Mouse (Mus musculus) heart, postnatal 10 days (tissue): ENCODE data around the gene Arhgdia. TPM values are rescaled to one million over a fixed set of nuclear protein-coding genes. Genes with fewer than 3 reads are reported as not detected.

Source experiments
- DNase-seq, 2 experiments: peaks; one replicate each; pipeline ENCODE4 v3.0.0; 2021
- intact Hi-C: fragments of 180-260 bp; cut with DNase I; formaldehyde crosslinking; loops from one replicate; pipeline ENCODE4 v1.15.1; 2025
- total RNA-seq, 2 experiments: library from RNA; stranded (reverse); gene quantifications; 2 replicates each; pipeline ENCODE4 v1.2.3; 2021

The Arhgdia gene
- total RNA-seq, 2 experiments from 2014 or later, result 236 to 257 TPM

- intact Hi-C loops, result loop anchor here (2.0 kb wide), 1 partner anchor 32 kb away; no protein-coding TSS in a partner anchor
- peak; percentile 52 to 61 for DNase-seq
Observed at GRCm38 (mm10) chr11:120580871-120581331, 523 bp downstream of the Arhgdia start.

GRCm38 (mm10) chr11:120580190-120580589 lies 1.2 kb downstream of the Arhgdia start:
- intact Hi-C loops, result loop anchor here (2.0 kb wide), 1 partner anchor 33 kb away; no protein-coding TSS in a partner anchor
- no peak for DNase-seq

GRCm38 (mm10) chr11:120579316-120580107 lies 1.9 kb downstream of the Arhgdia start:
- intact Hi-C loops, result loop anchor here (2.0 kb wide), 2 partner anchors 33 to 63 kb away; no protein-coding TSS in a partner anchor
- DNase-seq, result peak; percentile 75 to 86

DNA sequence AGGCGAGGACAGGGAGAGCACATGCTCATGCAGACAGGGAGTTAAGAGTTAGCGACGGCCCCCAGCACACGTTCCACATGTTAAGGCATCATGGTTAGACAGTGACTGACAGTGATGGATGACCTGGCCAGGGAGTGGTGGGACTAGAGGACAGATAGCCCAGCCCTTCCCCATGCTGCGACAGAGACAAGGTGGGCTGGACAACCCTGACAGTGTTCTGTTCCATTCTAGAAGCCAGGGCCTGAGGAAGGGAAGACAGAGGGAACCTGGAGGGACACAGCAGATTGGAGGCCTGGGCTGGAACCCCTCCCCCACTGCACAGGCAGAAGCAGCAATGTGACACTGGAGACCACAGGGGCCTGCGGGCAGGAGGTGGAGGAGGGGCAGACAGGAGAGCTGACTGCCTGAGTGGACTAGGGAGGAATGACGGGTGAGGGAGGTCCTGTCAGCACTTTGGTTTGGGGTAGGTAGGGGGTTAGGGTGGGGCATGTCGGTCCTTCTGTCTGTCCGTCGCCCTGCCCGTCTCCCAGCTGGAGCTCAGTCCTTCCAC lies 2.7 kb downstream of the Arhgdia start:
- intact Hi-C loops, result loop anchor here (2.0 kb wide), 1 partner anchor 62 kb away; no protein-coding TSS in a partner anchor
- no peak for DNase-seq

GRCm38 (mm10) chr11:120578024-120578693 lies 3.3 kb downstream of the Arhgdia start:
- intact Hi-C loops, result loop anchor here (2.0 kb wide), 1 partner anchor 61 kb away; no protein-coding TSS in a partner anchor
- DNase-seq, result no peak

GRCm38 (mm10) chr11:120577211-120578023 lies 4.0 kb downstream of the Arhgdia start:
- intact Hi-C loops, result loop anchor here (2.0 kb wide), 1 partner anchor 61 kb away; no protein-coding TSS in a partner anchor
- peak in 1 of 2 experiments; percentile 45 for DNase-seq

DNA sequence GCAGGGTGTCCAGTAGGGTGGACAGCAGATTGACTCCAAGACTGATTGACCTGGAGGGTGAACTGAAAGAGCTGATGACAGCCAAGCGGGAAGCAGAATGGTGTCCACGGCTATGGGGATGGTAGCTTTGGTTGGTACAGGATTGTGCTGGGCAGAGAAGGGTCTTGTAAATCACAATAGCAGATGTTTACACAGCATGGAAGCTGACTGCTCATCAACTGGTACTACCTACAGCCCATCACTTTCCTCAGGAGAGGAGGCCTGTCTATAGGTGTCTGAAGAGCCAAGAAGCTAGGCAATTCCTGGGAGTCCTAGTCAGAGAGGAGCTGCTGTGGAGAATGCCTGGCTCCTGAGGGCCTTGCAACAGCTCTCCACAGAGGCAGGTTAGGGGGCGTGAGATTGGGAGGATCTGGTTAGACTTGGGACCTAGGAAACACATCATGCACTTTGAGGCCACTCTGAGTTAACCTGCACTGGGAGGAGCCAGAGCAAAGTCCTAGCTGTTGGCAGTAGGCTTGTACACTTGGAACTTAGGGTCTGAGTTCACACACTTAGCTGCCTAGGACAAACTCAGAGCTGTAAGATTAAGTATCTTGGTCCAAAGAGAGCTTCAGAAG lies 5.0 kb downstream of the Arhgdia start:
- intact Hi-C loops, result no loop called here
- DNase-seq, result no peak

DNA sequence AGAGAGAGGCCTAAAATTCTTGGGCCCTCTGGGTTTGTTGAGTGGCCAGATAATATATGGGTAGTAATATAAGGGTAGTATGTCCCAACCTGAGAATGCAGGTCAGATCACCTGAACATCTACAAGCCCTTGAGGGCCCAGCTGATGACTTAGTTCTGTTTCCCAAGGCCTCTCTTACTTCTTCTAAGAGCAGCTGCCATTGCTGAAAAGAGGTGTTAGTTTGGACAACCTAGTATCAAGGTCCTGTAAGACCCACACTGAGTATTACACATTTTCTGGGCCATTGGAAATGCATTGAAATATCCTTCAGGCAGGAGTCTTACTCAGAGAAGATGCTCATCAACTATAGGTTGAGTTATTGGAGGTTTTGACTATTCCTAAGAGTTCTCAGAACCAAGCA lies 5.5 kb downstream of the Arhgdia start:
- intact Hi-C loops, result no loop called here
- no peak for DNase-seq

- intact Hi-C loops, result no loop called here
- DNase-seq, result no peak
Observed at GRCm38 (mm10) chr11:120575046-120575445, 6.4 kb downstream of the Arhgdia start.

DNA sequence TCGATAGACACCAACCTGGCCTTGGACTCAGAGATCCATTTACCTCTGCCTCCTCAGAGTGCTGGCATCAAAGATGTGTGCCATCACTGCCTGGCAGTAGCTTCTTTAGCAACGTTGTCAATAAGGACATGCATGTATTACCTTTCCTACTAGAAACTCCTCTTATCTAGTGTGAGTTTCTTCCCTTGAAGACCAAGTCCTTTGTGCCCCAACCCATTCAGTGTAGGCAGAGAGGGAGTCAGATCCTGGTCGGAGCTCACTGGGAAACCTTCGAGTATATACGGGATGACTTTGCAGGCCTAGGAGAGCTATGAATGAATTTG lies 7.2 kb downstream of the Arhgdia start:
- no peak for DNase-seq
- intact Hi-C loops, result no loop called here

DNA sequence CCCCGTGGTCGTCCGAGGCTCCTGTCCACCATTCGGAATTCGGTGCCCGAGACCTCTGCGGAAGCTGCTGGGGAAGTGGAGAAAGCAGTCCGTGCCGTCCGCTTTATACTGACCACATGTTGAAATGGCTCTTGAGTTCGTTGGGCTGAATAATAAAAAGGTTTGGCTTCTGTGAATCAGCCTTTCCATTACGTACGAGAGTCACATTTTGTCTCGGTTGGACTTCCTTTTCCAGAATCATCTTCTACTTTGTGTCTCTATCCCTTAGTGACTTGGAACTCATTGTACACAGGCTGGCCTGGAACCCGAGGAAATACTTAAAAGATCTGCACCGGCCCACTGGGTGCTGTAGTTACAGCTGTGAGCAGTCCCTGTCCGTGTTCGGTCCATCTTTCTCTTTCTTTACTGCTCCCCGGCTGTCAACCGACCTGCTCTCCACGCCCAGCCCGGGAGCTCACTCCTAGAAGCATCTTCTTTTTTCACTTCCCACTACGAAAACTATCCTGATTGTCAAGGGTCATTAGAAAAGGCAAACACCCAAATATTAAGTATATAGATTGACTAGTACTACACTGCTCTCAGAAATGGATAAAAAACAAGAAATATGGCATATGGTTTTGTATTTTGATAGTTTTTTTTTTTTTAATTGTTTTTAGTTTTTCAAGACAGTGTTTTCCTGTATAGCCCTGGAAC lies 7.7 kb downstream of the Arhgdia start:
- DNase-seq, result no peak
- intact Hi-C loops, result loop anchor here (2.0 kb wide), 1 partner anchor 55 kb away; no protein-coding TSS in a partner anchor

- DNase-seq, result peak; percentile 100
- intact Hi-C loops, result loop anchor here (2.0 kb wide), 1 partner anchor 54 kb away; no protein-coding TSS in a partner anchor
Observed at GRCm38 (mm10) chr11:120572752-120573584, 8.5 kb downstream of the Arhgdia start, which contains the start of gene P4hb. P4hb (minus strand) TSS chr11:120573253.

DNA sequence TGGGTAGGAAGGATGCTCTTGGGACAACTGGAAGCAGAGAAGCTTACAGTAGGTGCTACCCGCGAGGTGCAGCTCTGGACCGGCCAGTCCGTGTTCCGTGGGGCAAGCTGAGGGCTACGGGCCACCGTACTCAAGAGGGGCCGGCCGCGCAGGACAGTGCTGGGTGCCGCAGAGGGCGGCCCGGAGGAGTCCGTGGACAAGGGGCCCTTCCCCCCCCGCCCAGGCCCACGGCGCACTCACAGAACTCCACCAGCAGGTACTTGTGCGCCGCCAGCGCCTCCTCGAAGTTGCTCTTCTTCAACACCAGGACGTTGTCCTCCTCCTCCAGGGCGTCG lies 9.0 kb downstream of the Arhgdia start:
- intact Hi-C loops, result loop anchor here (2.0 kb wide), 1 partner anchor 54 kb away; no protein-coding TSS in a partner anchor
- DNase-seq, result no peak

- intact Hi-C loops, result loop anchor here (2.0 kb wide), 2 partner anchors 21 to 53 kb away; partner anchors contain the start of gene Ppp1r27
Observed at GRCm38 (mm10) chr11:120571754-120572416, 9.5 kb downstream of the Arhgdia start.

DNA sequence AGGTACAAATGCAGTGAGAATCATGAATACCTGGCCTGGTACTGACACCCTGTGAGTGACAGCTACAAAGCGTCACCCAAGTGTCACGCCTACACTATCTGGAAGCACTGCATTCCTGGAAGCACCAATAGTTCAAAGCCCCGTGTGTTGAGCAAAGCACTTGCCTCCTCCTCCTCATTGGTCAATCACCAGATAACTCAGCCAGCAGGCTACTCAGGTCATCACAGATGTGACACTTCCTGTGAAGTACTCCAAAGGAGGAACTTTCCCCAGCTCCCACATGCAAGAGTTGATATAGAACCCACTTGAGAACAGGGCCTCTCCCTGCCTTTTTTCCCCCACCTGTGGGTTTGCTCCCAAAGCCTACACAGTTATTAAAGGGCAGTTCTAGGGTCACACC lies 10.3 kb downstream of the Arhgdia start:
- DNase-seq, result no peak
- intact Hi-C loops, result loop anchor here (2.0 kb wide), 1 partner anchor 20 kb away; the partner anchor contains the start of gene Ppp1r27

More at GRCm38 (mm10) chr11:120571754-120572416, 9.5 kb downstream of the Arhgdia start:
- DNase-seq, result peak in 1 of 2 experiments; percentile 13

- DNase-seq, result no peak
- intact Hi-C loops, result no loop called here
Observed at GRCm38 (mm10) chr11:120568324-120568723, 13.1 kb downstream of the Arhgdia start.

DNA sequence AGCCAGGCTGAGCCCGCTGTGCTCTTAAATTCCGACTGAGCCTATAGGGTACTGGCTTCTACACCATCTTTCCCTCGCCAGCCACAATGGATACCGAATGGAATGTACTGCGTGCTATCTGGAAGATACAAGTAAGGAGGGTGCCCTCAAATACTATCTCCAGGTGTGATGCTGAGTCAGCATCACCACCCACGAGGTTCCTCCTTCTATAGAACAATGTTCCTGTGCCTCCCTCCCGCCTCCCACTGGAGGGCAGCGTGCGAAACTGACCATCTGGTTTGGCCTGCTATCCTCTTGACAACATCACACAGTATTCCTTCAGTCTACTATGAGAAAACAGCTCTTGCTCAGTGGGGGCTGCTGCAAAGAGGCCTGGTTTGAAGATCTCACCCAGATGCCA lies 16.3 kb downstream of the Arhgdia start:
- intact Hi-C loops, result no loop called here

GRCm38 (mm10) chr11:120562949-120563348 lies 18.5 kb downstream of the Arhgdia start:
- DNase-seq, result no peak
- intact Hi-C loops, result no loop called here

More for the DNA sequence above, 16.3 kb downstream of the Arhgdia start:
- DNase-seq, result no peak
